Mouse (Mus musculus): ENCODE data around the gene Ep300.
A peak's percentile ranks its signal among the peaks of the same experiment; 100 is the strongest.
"Not testable (repeated sequence)": the region's sequence is repeated elsewhere in the genome, so short reads cannot be mapped to it uniquely, and the experiment has no call there.

The Ep300 gene

GRCm38 (mm10) chr15:81594146-81594696 lies 9.1 kb downstream of the Ep300 start:
- DNase-seq (ENCODE audit: low spot score): no peak

GRCm38 (mm10) chr15:81598742-81599141 lies 13.6 kb downstream of the Ep300 start:
- not testable (repeated sequence) for DNase-seq (ENCODE audit: low spot score)

- DNase-seq (ENCODE audit: low spot score): no peak
Observed at GRCm38 (mm10) chr15:81605241-81605640, 20.1 kb downstream of the Ep300 start.

- peak; percentile 10 for DNase-seq (ENCODE audit: low spot score)
Observed at GRCm38 (mm10) chr15:81606634-81607033, 21.5 kb downstream of the Ep300 start.

GRCm38 (mm10) chr15:81649516-81650455 lies 64.6 kb downstream of the Ep300 start:
- no peak for DNase-seq (ENCODE audit: low spot score)

GRCm38 (mm10) chr15:81650636-81651035 lies 65.5 kb downstream of the Ep300 start:
- DNase-seq (ENCODE audit: low spot score): no peak

- DNase-seq (ENCODE audit: low spot score): no peak
Observed at GRCm38 (mm10) chr15:81661701-81662100, 76.5 kb downstream of the Ep300 start.

- DNase-seq (ENCODE audit: low spot score): no peak
Observed at GRCm38 (mm10) chr15:81663281-81663680, 78.1 kb downstream of the Ep300 start.

GRCm38 (mm10) chr15:81663697-81664561 lies 78.8 kb downstream of the Ep300 start, which contains the start of gene L3mbtl2:
Gene L3mbtl2, plus strand, starts transcription at chr15:81663889.
- DNase-seq (ENCODE audit: low spot score): peak; percentile 83

GRCm38 (mm10) chr15:81666957-81667356 lies 81.8 kb downstream of the Ep300 start:
- DNase-seq (ENCODE audit: low spot score): no peak

- DNase-seq (ENCODE audit: low spot score): no peak
Observed at GRCm38 (mm10) chr15:81670231-81670640, 85.1 kb downstream of the Ep300 start.

GRCm38 (mm10) chr15:81676637-81677036 lies 91.5 kb downstream of the Ep300 start:
- no peak for DNase-seq (ENCODE audit: low spot score)

- no peak for DNase-seq (ENCODE audit: low spot score)
Observed at GRCm38 (mm10) chr15:81680301-81680805, 95.2 kb downstream of the Ep300 start.

GRCm38 (mm10) chr15:81693366-81693966 lies 108.3 kb downstream of the Ep300 start:
- no peak for DNase-seq (ENCODE audit: low spot score)

GRCm38 (mm10) chr15:81693967-81694881 lies 109.1 kb downstream of the Ep300 start:
- DNase-seq (ENCODE audit: low spot score): peak; percentile 65

GRCm38 (mm10) chr15:81694891-81695290 lies 109.7 kb downstream of the Ep300 start:
- DNase-seq (ENCODE audit: low spot score): no peak

GRCm38 (mm10) chr15:81697175-81697574 lies 112.0 kb downstream of the Ep300 start, which contains the start of gene Chadl:
Gene Chadl, minus strand, starts transcription at chr15:81697287.
- no peak for DNase-seq (ENCODE audit: low spot score)

GRCm38 (mm10) chr15:81697847-81698246 lies 112.7 kb downstream of the Ep300 start:
- no peak for DNase-seq (ENCODE audit: low spot score)

GRCm38 (mm10) chr15:81698532-81698931 lies 113.4 kb downstream of the Ep300 start:
- no peak for DNase-seq (ENCODE audit: low spot score)

- DNase-seq (ENCODE audit: low spot score): no peak
Observed at GRCm38 (mm10) chr15:81700161-81700560, 115.0 kb downstream of the Ep300 start.

Data from spleen, adult 12 weeks (tissue).